Mouse (Mus musculus) heart, embryonic 12.5 days (tissue): ENCODE measurements at regions not wholly inside any gene's neighbourhood (a gene's known extent, or its start where the extent isn't known, plus 50 kb on each side); places are given as distances from the start of the nearest gene placed in this dataset.
A peak's percentile ranks its signal among the peaks of the same experiment; 100 is the strongest.

ENCODE experiments used
- ATAC-seq: fragments of 200-750 bp; cut with Nextera tagmentation; 2 replicates; pipeline ENCODE4 v1.8.0; 2017; ENCODE audit warnings: moderate TSS enrichment, moderate library complexity; ENCODE audit not compliant: insufficient number of reproducible peaks, low FRiP score
- H3K27ac ChIP-seq: fragments of 300-500 bp; sonication (generic); 2 replicates; pipeline ENCODE4 v1.5.1; 2016; ENCODE audit warnings: mild to moderate bottlenecking, moderate library complexity; ENCODE audit not compliant: poor library complexity, severe bottlenecking
- H3K27me3 ChIP-seq: fragments of 300-500 bp; sonication (generic); replicated peaks from 2 replicates; pipeline ENCODE4 v1.6.1; 2016; ENCODE audit warnings: mild to moderate bottlenecking, moderate library complexity
- H3K36me3 ChIP-seq: fragments of 300-500 bp; sonication (generic); 2 replicates; pipeline ENCODE4 v1.6.1; 2016; ENCODE audit warnings: mild to moderate bottlenecking, moderate library complexity
- H3K4me1 ChIP-seq: fragments of 300-500 bp; sonication (generic); replicated peaks from 2 replicates; pipeline ENCODE4 v1.6.1; 2016; ENCODE audit warnings: mild to moderate bottlenecking
- H3K4me2 ChIP-seq: fragments of 300-500 bp; sonication (generic); 2 replicates; pipeline ENCODE4 v1.6.1; 2016; ENCODE audit warnings: mild to moderate bottlenecking, moderate library complexity
- H3K4me3 ChIP-seq: fragments of 300-500 bp; sonication (generic); 2 replicates; pipeline ENCODE4 v1.5.1; 2016; ENCODE audit warnings: mild to moderate bottlenecking
- H3K9ac ChIP-seq: fragments of 300-500 bp; sonication (generic); 2 replicates; pipeline ENCODE4 v1.6.1; 2016; ENCODE audit warnings: mild to moderate bottlenecking, moderate library complexity
- H3K9me3 ChIP-seq: fragments of 300-500 bp; sonication (generic); replicated peaks from 2 replicates; pipeline ENCODE4 v1.6.1; 2016; ENCODE audit warnings: mild to moderate bottlenecking, moderate library complexity
- WGBS: fragments of 180-500 bp; shearing (Covaris S2); methylation state at CpG from one replicate; pipeline ENCODE4 v1.1.7; 2016; 5-methylcytosine and 5-hydroxymethylcytosine counted together

GRCm38 (mm10) chr10:17236761-17237160, 486.3 kb upstream of the Cited2 start:
- ATAC-seq, result no peak
- Histone ChIP-seq H3K4me2 (no peak overlapping the region), H3K9me3 (no peaks in the 10 kb centered on the region), H3K36me3 (no peaks in the 10 kb centered on the region), H3K4me3 (no peak overlapping the region), H3K27ac (no peak overlapping the region), H3K9ac (no peak overlapping the region), H3K27me3 (no peaks in the 10 kb centered on the region), H3K4me1 (peaks cover 17% of the 10 kb centered on the region)
- WGBS, result 36% methylated on average over 2 of the region's 2 CpGs

DNA sequence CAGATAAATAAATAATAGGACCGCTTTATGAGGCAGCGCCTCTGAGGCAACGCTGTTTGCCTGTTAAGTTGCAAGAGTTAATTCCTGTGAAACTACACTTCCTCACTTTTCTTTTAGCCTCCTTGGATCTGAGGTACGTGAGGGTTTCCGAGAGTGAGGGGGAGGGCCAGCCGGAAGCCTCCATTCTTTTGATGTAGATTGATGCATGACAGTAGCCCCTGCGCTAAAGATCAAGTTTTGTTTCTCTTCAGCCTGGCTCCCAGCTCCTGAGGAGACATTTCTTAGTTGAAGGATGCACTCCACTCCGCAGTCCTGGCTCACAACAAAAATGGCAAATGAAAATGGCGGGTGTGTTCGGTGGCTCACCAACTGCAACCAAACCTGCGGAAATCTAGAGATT, 485.6 kb upstream of the Cited2 start:
- Histone ChIP-seq H3K27me3 (no peaks in the 10 kb centered on the region), H3K4me2 (peak overlapping the region; percentile 26; the same call in 1 of the 2 replicates), H3K9ac (no peak overlapping the region), H3K27ac (no peak overlapping the region), H3K36me3 (no peaks in the 10 kb centered on the region), H3K9me3 (no peaks in the 10 kb centered on the region), H3K4me1 (peaks cover 17% of the 10 kb centered on the region), H3K4me3 (no peak overlapping the region)
- 58% methylated on average over 11 of the region's 11 CpGs for WGBS
- no peak for ATAC-seq

DNA sequence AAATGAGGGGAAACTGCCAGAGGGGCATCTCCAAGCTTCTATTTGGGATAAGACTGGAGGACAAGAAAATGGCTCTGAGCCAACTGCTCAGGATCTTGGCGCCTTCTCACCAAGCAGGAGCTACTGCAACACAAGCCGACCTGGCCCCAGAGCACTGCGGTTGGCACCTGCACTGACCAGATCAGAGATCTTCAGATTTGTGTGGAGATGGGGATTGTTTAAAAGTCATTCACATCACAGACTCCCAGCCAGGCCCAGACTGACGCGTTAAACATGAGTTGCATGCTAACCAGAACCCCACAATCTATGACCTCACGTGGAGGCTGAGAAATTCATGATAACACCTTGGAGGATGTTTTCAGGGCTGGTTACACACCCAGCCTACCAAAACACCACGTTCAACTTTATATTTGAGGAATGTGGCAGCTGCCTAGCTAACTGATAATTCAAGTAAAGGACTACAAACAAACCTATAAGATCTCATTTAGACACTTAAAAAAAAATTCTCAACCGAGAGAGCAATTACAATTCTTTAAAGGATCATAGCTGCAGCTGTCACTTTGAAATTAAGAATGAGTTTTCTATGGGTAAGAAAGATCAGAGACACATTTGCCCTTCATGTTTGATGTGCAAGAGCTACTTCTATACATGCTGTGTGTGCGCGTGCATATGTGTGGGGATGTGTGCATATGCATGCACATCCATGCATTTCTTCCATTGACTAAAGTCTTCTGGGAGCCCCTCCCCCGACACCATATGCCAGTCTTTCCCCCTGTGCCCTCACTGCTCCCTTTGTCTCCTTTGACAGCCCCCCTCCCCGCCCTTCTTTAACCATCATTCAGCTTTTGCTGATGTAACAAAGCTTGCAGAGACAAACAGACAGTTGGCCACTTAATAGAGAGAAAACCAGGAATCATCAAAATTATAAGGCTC, 484.8 kb upstream of the Cited2 start:
- H3K4me2 ChIP-seq, result no peak overlapping the region
- no peak for ATAC-seq
- H3K27ac ChIP-seq, result no peak overlapping the region
- H3K4me3 ChIP-seq, result no peak overlapping the region
- H3K36me3 ChIP-seq, result no peaks in the 10 kb centered on the region
- no peak overlapping the region for H3K9ac ChIP-seq
- no peaks in the 10 kb centered on the region for H3K9me3 ChIP-seq
- H3K4me1 ChIP-seq, result peaks cover 17% of the 10 kb centered on the region
- H3K27me3 ChIP-seq, result no peaks in the 10 kb centered on the region
- WGBS, result 70% methylated on average over 12 of the region's 12 CpGs

DNA sequence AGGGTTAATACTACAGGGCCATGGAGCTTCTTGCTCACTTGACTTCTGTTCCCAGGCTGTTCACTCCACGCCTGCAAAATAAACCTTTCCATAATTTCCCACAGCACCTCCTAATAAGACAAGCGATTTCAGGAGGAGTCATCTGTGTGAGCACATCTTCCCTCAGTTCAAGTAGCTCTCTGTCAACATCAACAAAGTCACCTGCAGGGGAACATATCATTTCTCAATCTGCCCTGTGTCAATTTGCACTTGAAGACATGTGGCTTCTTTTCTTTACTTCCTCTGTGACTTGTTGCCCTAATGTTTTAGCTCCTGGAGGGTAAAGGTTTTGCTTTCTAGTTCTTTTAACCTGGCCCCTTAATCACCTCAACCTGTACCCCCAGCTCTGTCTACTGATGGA, 474.7 kb upstream of the Cited2 start:
- no peak for ATAC-seq
- Histone ChIP-seq H3K4me2 (no peak overlapping the region), H3K4me3 (no peak overlapping the region), H3K27ac (no peak overlapping the region), H3K9me3 (no peaks in the 10 kb centered on the region), H3K36me3 (no peaks in the 10 kb centered on the region), H3K9ac (no peak overlapping the region), H3K4me1 (no peaks in the 10 kb centered on the region), H3K27me3 (no peaks in the 10 kb centered on the region)
- 63% methylated on average over 2 of the region's 2 CpGs for WGBS

DNA sequence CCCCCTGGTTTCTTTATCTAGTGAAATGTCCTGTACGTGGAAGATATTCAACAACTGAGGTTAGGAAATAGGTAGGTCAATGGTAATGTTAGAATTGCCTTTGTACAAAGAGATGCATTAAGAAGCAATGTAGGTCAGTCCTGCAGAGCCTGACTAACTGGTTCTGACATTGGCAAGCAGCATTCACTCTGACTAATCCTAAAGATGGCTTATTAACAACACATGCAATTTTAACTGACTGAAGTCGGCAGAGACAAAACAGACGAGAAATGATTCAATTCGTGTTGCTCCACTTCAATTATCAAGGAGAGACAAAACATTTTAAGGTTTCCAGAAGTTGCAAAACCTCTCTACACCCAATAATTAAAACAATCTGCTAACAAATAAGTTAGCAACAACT, 470.0 kb upstream of the Cited2 start:
- Histone ChIP-seq H3K27ac (no peak overlapping the region), H3K9me3 (no peaks in the 10 kb centered on the region), H3K4me3 (no peak overlapping the region), H3K27me3 (no peaks in the 10 kb centered on the region), H3K36me3 (no peaks in the 10 kb centered on the region), H3K4me2 (no peak overlapping the region), H3K9ac (no peak overlapping the region), H3K4me1 (no peaks in the 10 kb centered on the region)
- no peak for ATAC-seq
- 75% methylated on average over 4 of the region's 4 CpGs for WGBS

GRCm38 (mm10) chr10:17260154-17260553, 462.9 kb upstream of the Cited2 start:
- H3K9me3 ChIP-seq, result peaks cover 6% of the 10 kb centered on the region
- H3K4me3 ChIP-seq, result no peak overlapping the region
- no peak overlapping the region for H3K27ac ChIP-seq
- ATAC-seq, result no peak
- no peaks in the 10 kb centered on the region for H3K4me1 ChIP-seq
- no peaks in the 10 kb centered on the region for H3K27me3 ChIP-seq
- 78% methylated on average over 4 of the region's 4 CpGs for WGBS
- H3K4me2 ChIP-seq, result no peak overlapping the region
- no peaks in the 10 kb centered on the region for H3K36me3 ChIP-seq
- no peak overlapping the region for H3K9ac ChIP-seq

- no peak overlapping the region for H3K4me2 ChIP-seq
Measured at GRCm38 (mm10) chr10:17260615-17261014, 462.4 kb upstream of the Cited2 start.

DNA sequence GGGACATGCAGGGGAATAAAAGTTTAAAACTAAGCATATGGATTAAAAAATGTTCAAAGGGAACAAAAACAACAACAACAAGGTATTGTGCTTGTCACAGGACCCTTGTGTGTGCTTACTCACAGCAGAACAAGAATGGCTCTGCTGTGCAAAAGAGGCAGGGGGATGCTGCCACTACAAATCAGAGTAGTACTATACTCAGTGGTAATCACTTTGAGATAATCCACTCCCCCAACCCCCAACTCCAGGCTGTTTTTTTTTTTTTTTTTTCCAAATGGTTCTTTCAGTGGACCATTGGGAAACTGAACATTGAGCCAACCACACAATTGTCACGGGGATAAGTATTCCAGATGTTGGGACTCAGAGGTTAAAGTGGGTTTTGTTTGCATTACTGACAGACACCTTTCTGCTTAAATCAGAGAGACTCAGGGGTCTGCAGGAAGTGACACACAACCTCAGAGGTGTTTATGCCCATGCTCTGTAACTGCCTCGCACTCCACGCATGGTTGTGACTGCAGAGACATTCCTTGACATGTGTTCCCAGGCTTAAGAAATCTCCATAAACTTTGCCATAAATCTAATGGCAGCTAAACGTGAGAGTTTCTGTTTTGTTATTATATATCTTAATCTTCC, 461.7 kb upstream of the Cited2 start:
- no peak overlapping the region for H3K4me2 ChIP-seq
- H3K4me3 ChIP-seq, result no peak overlapping the region
- no peaks in the 10 kb centered on the region for H3K36me3 ChIP-seq
- no peak for ATAC-seq
- H3K9ac ChIP-seq, result no peak overlapping the region
- H3K4me1 ChIP-seq, result no peaks in the 10 kb centered on the region
- peaks cover 6% of the 10 kb centered on the region for H3K9me3 ChIP-seq
- H3K27me3 ChIP-seq, result no peaks in the 10 kb centered on the region
- no peak overlapping the region for H3K27ac ChIP-seq
- 57% methylated on average over 4 of the region's 4 CpGs for WGBS

More at GRCm38 (mm10) chr10:17260615-17261014, 462.4 kb upstream of the Cited2 start:
- H3K36me3 ChIP-seq, result no peaks in the 10 kb centered on the region
- H3K4me3 ChIP-seq, result no peak overlapping the region
- 69% methylated on average over 4 of the region's 4 CpGs for WGBS
- no peaks in the 10 kb centered on the region for H3K27me3 ChIP-seq
- ATAC-seq, result no peak
- peaks cover 6% of the 10 kb centered on the region for H3K9me3 ChIP-seq
- no peak overlapping the region for H3K27ac ChIP-seq
- no peaks in the 10 kb centered on the region for H3K4me1 ChIP-seq
- H3K9ac ChIP-seq, result no peak overlapping the region

- Histone ChIP-seq H3K4me2 (no peak overlapping the region), H3K4me1 (no peaks in the 10 kb centered on the region), H3K4me3 (no peak overlapping the region), H3K27ac (no peak overlapping the region), H3K27me3 (no peaks in the 10 kb centered on the region), H3K9me3 (peaks cover 6% of the 10 kb centered on the region), H3K36me3 (no peaks in the 10 kb centered on the region), H3K9ac (no peak overlapping the region)
- 61% methylated on average over 3 of the region's 3 CpGs for WGBS
- ATAC-seq, result no peak
Measured at GRCm38 (mm10) chr10:17261825-17262205, 461.2 kb upstream of the Cited2 start.

- no peaks in the 10 kb centered on the region for H3K27me3 ChIP-seq
- no peak for ATAC-seq
- H3K4me3 ChIP-seq, result no peak overlapping the region
- no peaks in the 10 kb centered on the region for H3K9me3 ChIP-seq
- WGBS, result 69% methylated on average over 5 of the region's 5 CpGs
- H3K36me3 ChIP-seq, result no peaks in the 10 kb centered on the region
- H3K27ac ChIP-seq, result no peak overlapping the region
- H3K4me1 ChIP-seq, result no peaks in the 10 kb centered on the region
- H3K9ac ChIP-seq, result no peak overlapping the region
- H3K4me2 ChIP-seq, result no peak overlapping the region
Measured at GRCm38 (mm10) chr10:17272646-17273045, 450.4 kb upstream of the Cited2 start.

- Histone ChIP-seq H3K4me2 (no peak overlapping the region), H3K4me3 (no peak overlapping the region), H3K27me3 (no peaks in the 10 kb centered on the region), H3K27ac (no peak overlapping the region), H3K9ac (no peak overlapping the region), H3K36me3 (no peaks in the 10 kb centered on the region), H3K4me1 (no peaks in the 10 kb centered on the region), H3K9me3 (peaks cover 2% of the 10 kb centered on the region; the same call in 1 of the 2 replicates)
- ATAC-seq, result no peak
- WGBS, result 74% methylated on average over 3 of the region's 3 CpGs
Measured at GRCm38 (mm10) chr10:17273855-17274254, 449.2 kb upstream of the Cited2 start.
